In the genomic region with DNA sequence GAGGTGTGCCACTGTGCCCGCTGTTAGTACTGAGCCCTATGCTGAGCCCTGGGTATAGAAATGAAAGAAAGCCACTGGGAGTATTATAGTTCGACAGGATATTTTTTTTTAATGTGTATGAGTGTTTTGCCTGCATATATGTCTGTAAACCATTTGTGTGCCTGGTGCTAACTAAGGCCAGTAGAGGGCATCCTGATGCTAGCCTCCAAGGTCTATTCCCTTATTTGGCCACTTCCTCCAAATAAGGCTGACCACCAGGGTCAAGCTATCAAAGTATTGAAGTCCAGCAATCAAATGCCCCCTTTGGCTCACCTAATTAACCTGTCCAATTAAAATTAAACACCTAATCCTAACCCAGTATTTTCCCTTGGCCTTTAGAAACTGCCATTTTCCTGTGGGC, we compare ENCODE assay signal across 20 mouse cellular contexts. TPM values are rescaled to one million over a fixed set of nuclear protein-coding genes. Genes with fewer than 3 reads are reported as not detected.
A peak's percentile ranks its signal among the peaks of the same experiment; 100 is the strongest.
DNase-seq lines count a peak whose midpoint lies in the region; ATAC-seq and TF ChIP-seq lines count a peak whose summit lies in the region.
"Had no signal": no experiment of that assay in that cellular context is flagged by ENCODE, and none has a peak within 500 bp of the region (broad histone marks: within the 10 kb centered on the region; RNA-seq: fewer than 3 reads in every experiment).

No protein-coding gene starts in this region.

- POLR2A ChIA-PET in Patski (lab: Charles Lee) = no interaction called here

- H3K27me3 ChIP-seq in hindbrain, postnatal 0 days (ENCODE audit: insufficient read depth, low read length) = no peaks in the 10 kb centered on the region
- H3K27me3 ChIP-seq in hindbrain, embryonic 14.5 days (ENCODE audit: control insufficient read depth, insufficient read depth, low read length) = no peaks in the 10 kb centered on the region
- H3K27me3 ChIP-seq in Patski = no peaks in the 10 kb centered on the region
- H3K27me3 ChIP-seq: lung, embryonic 15.5 days; midbrain, embryonic 12.5 days; neural tube, embryonic 12.5 days; stomach, embryonic 15.5 days had no signal

- H3K9ac ChIP-seq in hindbrain, postnatal 0 days (replicated peaks; ENCODE audit: low read length) = no peak overlapping the region
- no peak overlapping the region for H3K9ac ChIP-seq in hindbrain, embryonic 14.5 days
- H3K9ac ChIP-seq: limb, embryonic 12.5 days; lung, embryonic 15.5 days; midbrain, embryonic 12.5 days; neural tube, embryonic 12.5 days; stomach, embryonic 15.5 days had no signal

- H3K36me3 ChIP-seq in hindbrain, postnatal 0 days (ENCODE audit: insufficient read depth, low read length) = peaks cover 10% of the 10 kb centered on the region
- H3K36me3 ChIP-seq in hindbrain, embryonic 14.5 days (replicated peaks; ENCODE audit: control insufficient read depth, insufficient read depth) = peaks cover 25% of the 10 kb centered on the region

- WGBS in hindbrain, postnatal 0 days = 62% methylated on average over 2 of the region's 2 CpGs
- WGBS in hindbrain, embryonic 14.5 days = 76% methylated on average over 2 of the region's 2 CpGs

- no peak for ATAC-seq in hindbrain, postnatal 0 days
- no peak for ATAC-seq in hindbrain, embryonic 14.5 days (ENCODE audit: low FRiP score)
- no peak for ATAC-seq in Patski

- no peaks in the 10 kb centered on the region for H3K9me3 ChIP-seq in hindbrain, postnatal 0 days (ENCODE audit: low read length)
- H3K9me3 ChIP-seq in hindbrain, embryonic 14.5 days (ENCODE audit: control insufficient read depth, low read length) = no peaks in the 10 kb centered on the region
- H3K9me3 ChIP-seq: heart, embryonic 10.5 days; limb, embryonic 12.5 days; lung, embryonic 15.5 days; midbrain, embryonic 12.5 days; neural tube, embryonic 12.5 days; stomach, embryonic 15.5 days had no signal

- H3K4me3 ChIP-seq in hindbrain, postnatal 0 days (ENCODE audit: low read length) = no peak overlapping the region
- H3K4me3 ChIP-seq in hindbrain, embryonic 14.5 days (replicated peaks; ENCODE audit: low read length) = no peak overlapping the region
- H3K4me3 ChIP-seq: erythroblast, embryonic 14.5 days; heart, embryonic 10.5 days; limb, embryonic 12.5 days; lung, embryonic 15.5 days; midbrain, embryonic 12.5 days; neural tube, embryonic 12.5 days; stomach, embryonic 15.5 days had no signal

- in situ Hi-C loops in Patski (cut with MboI; ENCODE audit: low pct_unique_long_range_greater_than_20kb) = loop anchor here (5.0 kb wide), 1 partner anchor 112 kb away; no protein-coding TSS in a partner anchor

- DNase-seq in hindbrain, postnatal 0 days (ENCODE audit: low spot score) = peak; percentile 61
- no peak for DNase-seq in hindbrain, embryonic 14.5 days (ENCODE audit: low spot score)
- peak; percentile 15 for DNase-seq in lung, postnatal 36 days
- no peak for DNase-seq in lung, postnatal 4 days
- no peak for DNase-seq in Patski (ENCODE audit: low read depth, low spot score)
- peak; percentile 16 for DNase-seq in retina, postnatal 1 day
- no peak for DNase-seq in adipocyte (ENCODE audit: low spot score)
- DNase-seq: adrenal gland, postnatal 25 days; cerebellum, postnatal 36 days; heart, postnatal 4 days; kidney, postnatal 10 days; layer of hippocampus, postnatal 36 days; thymus, postnatal 14 days had no signal

- H3K4me2 ChIP-seq in hindbrain, postnatal 0 days (ENCODE audit: low read depth, low read length) = no peak overlapping the region
- H3K4me2 ChIP-seq in hindbrain, embryonic 14.5 days (replicated peaks) = no peak overlapping the region
- H3K4me2 ChIP-seq: limb, embryonic 12.5 days; lung, embryonic 15.5 days; midbrain, embryonic 12.5 days; neural tube, embryonic 12.5 days; stomach, embryonic 15.5 days had no signal

- CTCF ChIA-PET in Patski (lab: Charles Lee) = interaction anchor here (0.6 to 3.5 kb wide), 2 partner anchors 112 to 228 kb away, joined by 3 to 20 read pairs; no protein-coding TSS in a partner anchor

- H3K27ac ChIP-seq in hindbrain, postnatal 0 days = no peak overlapping the region
- H3K27ac ChIP-seq in hindbrain, embryonic 14.5 days = no peak overlapping the region
- H3K27ac ChIP-seq: heart, embryonic 10.5 days; limb, embryonic 12.5 days; lung, embryonic 15.5 days; midbrain, embryonic 12.5 days; neural tube, embryonic 12.5 days; stomach, embryonic 15.5 days had no signal

- peak; percentile 64 for TF ChIP-seq CTCF in hindbrain, postnatal 0 days (IDR thresholded peaks at IDR 0.05; ENCODE audit: low read depth)
- TF ChIP-seq CTCF in Patski (IDR thresholded peaks at IDR 0.05) = peak; percentile 59

- H3K4me1 ChIP-seq in hindbrain, postnatal 0 days (ENCODE audit: insufficient read depth, low read length) = no peaks in the 10 kb centered on the region
- H3K4me1 ChIP-seq in hindbrain, embryonic 14.5 days (replicated peaks; ENCODE audit: control insufficient read depth, insufficient read depth, low read length) = no peaks in the 10 kb centered on the region
- H3K4me1 ChIP-seq: heart, embryonic 10.5 days; midbrain, embryonic 12.5 days; neural tube, embryonic 12.5 days; stomach, embryonic 15.5 days had no signal

RNA-seq across cellular contexts. Expression of gene Cdca8, which starts 5.8 kb away (rescaled TPM):
- total RNA-seq in hindbrain, postnatal 0 days (2014; rRNA removed) = 10.8 and 17.1 TPM in 2 replicates
- 28.9 and 35.1 TPM in 2 replicates for polyA plus RNA-seq in hindbrain, postnatal 0 days (2015; fragmentation: Nextera tagmentation; extraction: Ambion mirVana)
- polyA plus RNA-seq in hindbrain, embryonic 14.5 days (2014; fragmentation: Nextera tagmentation; extraction: Ambion mirVana) = 19.0 and 28.7 TPM in 2 replicates
- polyA plus RNA-seq in Patski (2021) = 42.9 TPM

RNA-seq across cellular contexts. Expression of gene 9930104L06Rik, which starts 8.1 kb away (rescaled TPM):
- 12.8 and 15.5 TPM in 2 replicates for total RNA-seq in hindbrain, postnatal 0 days (2014; rRNA removed)
- polyA plus RNA-seq in hindbrain, postnatal 0 days (2015; fragmentation: Nextera tagmentation; extraction: Ambion mirVana) = 9.3 and 9.4 TPM in 2 replicates
- 4.1 and 5.2 TPM in 2 replicates for polyA plus RNA-seq in hindbrain, embryonic 14.5 days (2014; fragmentation: Nextera tagmentation; extraction: Ambion mirVana)
- 8.9 TPM for polyA plus RNA-seq in Patski (2021)

RNA-seq across cellular contexts. Expression of gene Rspo1, which starts 41.3 kb away (rescaled TPM):
- 0.36 and 13.6 TPM in 2 replicates for total RNA-seq in hindbrain, postnatal 0 days (2014; rRNA removed)
- polyA plus RNA-seq in hindbrain, postnatal 0 days (2015; fragmentation: Nextera tagmentation; extraction: Ambion mirVana) = 0.74 and 0.95 TPM in 2 replicates
- 1.2 and 1.9 TPM in 2 replicates for polyA plus RNA-seq in hindbrain, embryonic 14.5 days (2014; fragmentation: Nextera tagmentation; extraction: Ambion mirVana)
- not detected for polyA plus RNA-seq in Patski (2021)

Comparison
In these comparisons a context has a peak if more than half of its experiments do, and no peak if none do; other contexts are left out.
1. DNase-seq: peak in hindbrain, postnatal 0 days (single experiment), lung, postnatal 36 days (single experiment) and retina, postnatal 1 day (single experiment); none in hindbrain, embryonic 14.5 days (single experiment), lung, postnatal 4 days (0 of 2), Patski (single experiment) and adipocyte (single experiment).